Mouse (Mus musculus): ENCODE measurements around the gene Tnfrsf11a. TPM values are rescaled to one million over a fixed set of nuclear protein-coding genes. Genes with fewer than 3 reads are reported as not detected.

Tnfrsf11a gene
- polyA plus RNA-seq, 1 experiment: 0.16 TPM

GRCm38 (mm10) chr1:105880555-105881304 is 100.2 kb downstream of the Tnfrsf11a start:
- Histone ChIP-seq H3K79me3 (ENCODE audit: low read depth) (no peaks in the 10 kb centered on the region), H3K36me3 (ENCODE audit: control insufficient read depth, insufficient read depth) (no peaks in the 10 kb centered on the region), H3K27me3 (ENCODE audit: control insufficient read depth, insufficient read depth, insufficient read length) (no peaks in the 10 kb centered on the region), H3ac (ENCODE audit: control insufficient read depth, insufficient read length, low read depth) (no peak overlapping the region), H3K4me3 (ENCODE audit: insufficient read depth, poor library complexity, severe bottlenecking) (no peak overlapping the region), H3K79me2 (ENCODE audit: control insufficient read depth, insufficient read depth) (no peaks in the 10 kb centered on the region)
- TF ChIP-seq MYOG (IDR thresholded peaks at IDR 0.05; ENCODE audit: control insufficient read depth, extremely low read depth, insufficient read length) (no peak), MAX (IDR thresholded peaks at IDR 0.05) (no peak), FOSL1 (IDR thresholded peaks at IDR 0.05; ENCODE audit: insufficient read depth, low read length, poor library complexity, severe bottlenecking) (no peak), CTCF (IDR thresholded peaks at IDR 0.05; ENCODE audit: control insufficient read depth, insufficient read depth, insufficient read length) (no peak), MYOD1 (IDR thresholded peaks at IDR 0.05; ENCODE audit: control insufficient read depth, insufficient read length, low read depth) (no peak), USF1 (IDR thresholded peaks at IDR 0.05; ENCODE audit: low read depth) (no peak), CEBPB (IDR thresholded peaks at IDR 0.05; ENCODE audit: low read depth) (no peak)

DNA sequence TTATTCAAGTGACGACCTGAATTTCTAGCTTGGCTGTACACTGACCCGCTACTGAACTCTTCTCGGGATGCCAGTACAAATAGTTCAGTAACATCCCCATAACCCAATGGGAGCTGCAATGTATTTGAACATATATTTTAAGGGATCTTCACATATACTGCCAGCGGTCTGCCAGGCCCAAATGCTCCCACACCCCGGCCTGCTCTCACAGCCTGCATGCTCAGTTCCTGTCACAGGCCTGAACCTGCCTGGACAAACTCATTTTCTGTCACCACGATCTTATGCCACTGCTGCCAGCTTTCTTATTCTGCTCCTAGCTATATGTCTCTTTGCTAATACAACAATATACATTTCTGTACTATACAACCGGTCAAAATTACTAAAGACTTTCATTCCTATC is 100.9 kb downstream of the Tnfrsf11a start:
- no peaks in the 10 kb centered on the region for H3K27me3 ChIP-seq (ENCODE audit: control insufficient read depth, insufficient read depth, insufficient read length)
- no peaks in the 10 kb centered on the region for H3K79me2 ChIP-seq (ENCODE audit: control insufficient read depth, insufficient read depth)
- no peaks in the 10 kb centered on the region for H3K79me3 ChIP-seq (ENCODE audit: low read depth)
- TF ChIP-seq CTCF (IDR thresholded peaks at IDR 0.05; ENCODE audit: control insufficient read depth, insufficient read depth, insufficient read length) (no peak), MAX (IDR thresholded peaks at IDR 0.05) (no peak), CEBPB (IDR thresholded peaks at IDR 0.05; ENCODE audit: low read depth) (no peak), MYOD1 (IDR thresholded peaks at IDR 0.05; ENCODE audit: control insufficient read depth, insufficient read length, low read depth) (no peak), FOSL1 (IDR thresholded peaks at IDR 0.05; ENCODE audit: insufficient read depth, low read length, poor library complexity, severe bottlenecking) (no peak), USF1 (IDR thresholded peaks at IDR 0.05; ENCODE audit: low read depth) (no peak), MYOG (IDR thresholded peaks at IDR 0.05; ENCODE audit: control insufficient read depth, extremely low read depth, insufficient read length) (no peak)
- H3K4me3 ChIP-seq (ENCODE audit: insufficient read depth, poor library complexity, severe bottlenecking): no peak overlapping the region
- no peaks in the 10 kb centered on the region for H3K36me3 ChIP-seq (ENCODE audit: control insufficient read depth, insufficient read depth)
- H3ac ChIP-seq (ENCODE audit: control insufficient read depth, insufficient read length, low read depth): no peak overlapping the region

GRCm38 (mm10) chr1:105883498-105883897 is 103.0 kb downstream of the Tnfrsf11a start:
- H3ac ChIP-seq (ENCODE audit: control insufficient read depth, insufficient read length, low read depth): no peak overlapping the region
- H3K79me2 ChIP-seq (ENCODE audit: control insufficient read depth, insufficient read depth): no peaks in the 10 kb centered on the region
- TF ChIP-seq CTCF (IDR thresholded peaks at IDR 0.05; ENCODE audit: control insufficient read depth, insufficient read depth, insufficient read length): no peak
- no peaks in the 10 kb centered on the region for H3K36me3 ChIP-seq (ENCODE audit: control insufficient read depth, insufficient read depth)
- no peak overlapping the region for H3K4me3 ChIP-seq (ENCODE audit: insufficient read depth, poor library complexity, severe bottlenecking)
- H3K79me3 ChIP-seq (ENCODE audit: low read depth): no peaks in the 10 kb centered on the region
- H3K27me3 ChIP-seq (ENCODE audit: control insufficient read depth, insufficient read depth, insufficient read length): no peaks in the 10 kb centered on the region

DNA sequence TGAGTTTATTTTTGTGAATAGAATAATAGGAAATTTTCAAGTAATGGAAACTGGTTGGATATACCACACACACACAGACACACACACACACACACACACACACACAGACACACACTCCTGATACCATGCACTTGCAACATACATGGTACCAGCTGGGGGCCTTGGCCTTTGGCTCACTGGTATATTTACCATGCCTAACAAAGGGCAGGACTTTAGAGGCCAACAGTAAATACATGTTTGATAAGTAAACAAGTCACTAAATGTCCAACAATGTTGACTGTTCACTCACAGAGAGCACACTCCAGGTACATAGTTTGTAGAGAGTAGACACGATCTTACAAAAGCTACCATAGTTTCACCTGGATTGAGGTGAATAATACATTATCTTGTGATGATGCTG is 104.6 kb downstream of the Tnfrsf11a start:
- Histone ChIP-seq H3K79me3 (ENCODE audit: low read depth) (no peaks in the 10 kb centered on the region), H3K36me3 (ENCODE audit: control insufficient read depth, insufficient read depth) (no peaks in the 10 kb centered on the region)
- TF ChIP-seq CEBPB (IDR thresholded peaks at IDR 0.05; ENCODE audit: low read depth) (no peak), CTCF (IDR thresholded peaks at IDR 0.05; ENCODE audit: control insufficient read depth, insufficient read depth, insufficient read length) (no peak), FOSL1 (IDR thresholded peaks at IDR 0.05; ENCODE audit: insufficient read depth, low read length, poor library complexity, severe bottlenecking) (no peak), MYOG (IDR thresholded peaks at IDR 0.05; ENCODE audit: control insufficient read depth, extremely low read depth, insufficient read length) (no peak), MYOD1 (IDR thresholded peaks at IDR 0.05; ENCODE audit: control insufficient read depth, insufficient read length, low read depth) (no peak), USF1 (IDR thresholded peaks at IDR 0.05; ENCODE audit: low read depth) (no peak), MAX (IDR thresholded peaks at IDR 0.05) (no peak)

DNA sequence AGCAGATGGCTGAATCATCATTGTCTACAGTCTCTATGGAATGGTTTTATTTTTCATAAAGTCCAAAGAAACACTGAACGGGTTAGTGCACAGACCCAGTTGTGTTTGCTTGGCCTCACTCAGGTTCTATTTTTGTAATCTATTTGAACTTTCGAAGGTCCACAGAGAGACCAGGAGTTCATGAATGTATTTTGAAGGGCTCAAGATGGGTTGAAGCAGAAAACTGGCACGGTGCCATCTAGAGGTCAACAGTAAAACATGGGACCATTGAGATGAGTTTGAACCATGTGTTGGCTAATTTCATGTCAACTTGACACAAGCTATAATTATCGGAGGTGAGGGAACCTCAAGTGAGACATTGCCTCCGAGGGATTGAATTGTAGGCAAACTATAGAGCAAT is 105.1 kb downstream of the Tnfrsf11a start:
- Histone ChIP-seq H3K36me3 (ENCODE audit: control insufficient read depth, insufficient read depth) (no peaks in the 10 kb centered on the region), H3K79me3 (ENCODE audit: low read depth) (no peaks in the 10 kb centered on the region), H3K27me3 (ENCODE audit: control insufficient read depth, insufficient read depth, insufficient read length) (no peaks in the 10 kb centered on the region), H3ac (ENCODE audit: control insufficient read depth, insufficient read length, low read depth) (no peak overlapping the region), H3K4me3 (ENCODE audit: insufficient read depth, poor library complexity, severe bottlenecking) (no peak overlapping the region), H3K79me2 (ENCODE audit: control insufficient read depth, insufficient read depth) (no peaks in the 10 kb centered on the region)
- TF ChIP-seq MYOD1 (IDR thresholded peaks at IDR 0.05; ENCODE audit: control insufficient read depth, insufficient read length, low read depth): no peak
- TF ChIP-seq CTCF (IDR thresholded peaks at IDR 0.05; ENCODE audit: control insufficient read depth, insufficient read depth, insufficient read length): no peak
- TF ChIP-seq USF1 (IDR thresholded peaks at IDR 0.05; ENCODE audit: low read depth): no peak
- no peak for TF ChIP-seq MAX (IDR thresholded peaks at IDR 0.05)
- TF ChIP-seq MYOG (IDR thresholded peaks at IDR 0.05; ENCODE audit: control insufficient read depth, extremely low read depth, insufficient read length): no peak
- TF ChIP-seq FOSL1 (IDR thresholded peaks at IDR 0.05; ENCODE audit: insufficient read depth, low read length, poor library complexity, severe bottlenecking): no peak
- no peak for TF ChIP-seq CEBPB (IDR thresholded peaks at IDR 0.05; ENCODE audit: low read depth)

More for the DNA sequence above, 104.6 kb downstream of the Tnfrsf11a start:
- no peak overlapping the region for H3ac ChIP-seq (ENCODE audit: control insufficient read depth, insufficient read length, low read depth)
- H3K27me3 ChIP-seq (ENCODE audit: control insufficient read depth, insufficient read depth, insufficient read length): no peaks in the 10 kb centered on the region
- H3K79me2 ChIP-seq (ENCODE audit: control insufficient read depth, insufficient read depth): no peaks in the 10 kb centered on the region
- H3K4me3 ChIP-seq (ENCODE audit: insufficient read depth, poor library complexity, severe bottlenecking): no peak overlapping the region

DNA sequence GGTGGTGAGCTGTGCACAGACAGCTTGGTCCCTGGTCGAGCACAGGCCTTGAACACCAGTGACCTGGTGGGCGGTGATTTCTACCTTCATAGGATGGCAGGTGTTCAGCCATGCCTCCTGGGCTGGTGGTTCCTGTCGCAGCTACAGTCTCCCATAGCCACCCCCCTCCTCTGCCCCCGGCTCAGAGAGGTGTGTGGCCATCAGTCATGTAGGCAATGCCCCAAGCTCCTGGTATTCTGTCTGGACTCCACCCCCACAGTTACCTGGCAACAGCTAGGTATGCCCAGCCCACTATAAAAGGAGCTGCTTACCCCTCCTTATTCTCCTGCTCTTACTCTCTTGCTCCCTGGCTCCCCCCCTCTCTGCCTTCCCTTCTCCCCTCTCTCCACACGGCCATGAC is 105.8 kb downstream of the Tnfrsf11a start:
- H3K27me3 ChIP-seq (ENCODE audit: control insufficient read depth, insufficient read depth, insufficient read length): no peaks in the 10 kb centered on the region
- TF ChIP-seq CEBPB (IDR thresholded peaks at IDR 0.05; ENCODE audit: low read depth): no peak
- no peak for TF ChIP-seq FOSL1 (IDR thresholded peaks at IDR 0.05; ENCODE audit: insufficient read depth, low read length, poor library complexity, severe bottlenecking)
- no peak for TF ChIP-seq USF1 (IDR thresholded peaks at IDR 0.05; ENCODE audit: low read depth)

More for the DNA sequence above, 105.8 kb downstream of the Tnfrsf11a start:
- Histone ChIP-seq H3K79me2 (ENCODE audit: control insufficient read depth, insufficient read depth) (no peaks in the 10 kb centered on the region), H3ac (ENCODE audit: control insufficient read depth, insufficient read length, low read depth) (no peak overlapping the region), H3K36me3 (ENCODE audit: control insufficient read depth, insufficient read depth) (no peaks in the 10 kb centered on the region), H3K79me3 (ENCODE audit: low read depth) (no peaks in the 10 kb centered on the region), H3K4me3 (ENCODE audit: insufficient read depth, poor library complexity, severe bottlenecking) (no peak overlapping the region)

All from C2C12 (cell line).